Mouse (Mus musculus): ENCODE measurements around the gene Hs1bp3.

Hs1bp3 gene

DNA sequence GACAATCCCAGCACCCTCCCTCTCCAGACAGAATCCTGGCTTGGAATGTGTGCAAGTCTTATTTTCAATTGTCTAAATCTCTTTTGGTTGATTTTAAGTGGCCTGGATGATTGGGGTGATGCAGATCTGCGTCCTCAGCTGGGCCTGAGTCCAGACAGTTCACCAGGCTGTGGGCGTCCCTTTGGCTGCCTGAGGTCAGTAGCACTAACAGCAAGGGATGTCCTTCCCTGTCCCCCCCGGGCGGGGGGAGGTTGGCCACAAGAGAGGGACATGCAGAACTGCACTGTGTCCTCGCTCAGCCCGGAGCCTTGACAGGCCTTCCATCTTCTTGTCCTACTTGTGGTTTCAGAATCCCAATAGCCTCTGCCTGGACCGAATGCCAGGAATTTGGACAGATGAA is 52.1 kb downstream of the Hs1bp3 start:
- peak; percentile 9 to 12 for DNase-seq

DNA sequence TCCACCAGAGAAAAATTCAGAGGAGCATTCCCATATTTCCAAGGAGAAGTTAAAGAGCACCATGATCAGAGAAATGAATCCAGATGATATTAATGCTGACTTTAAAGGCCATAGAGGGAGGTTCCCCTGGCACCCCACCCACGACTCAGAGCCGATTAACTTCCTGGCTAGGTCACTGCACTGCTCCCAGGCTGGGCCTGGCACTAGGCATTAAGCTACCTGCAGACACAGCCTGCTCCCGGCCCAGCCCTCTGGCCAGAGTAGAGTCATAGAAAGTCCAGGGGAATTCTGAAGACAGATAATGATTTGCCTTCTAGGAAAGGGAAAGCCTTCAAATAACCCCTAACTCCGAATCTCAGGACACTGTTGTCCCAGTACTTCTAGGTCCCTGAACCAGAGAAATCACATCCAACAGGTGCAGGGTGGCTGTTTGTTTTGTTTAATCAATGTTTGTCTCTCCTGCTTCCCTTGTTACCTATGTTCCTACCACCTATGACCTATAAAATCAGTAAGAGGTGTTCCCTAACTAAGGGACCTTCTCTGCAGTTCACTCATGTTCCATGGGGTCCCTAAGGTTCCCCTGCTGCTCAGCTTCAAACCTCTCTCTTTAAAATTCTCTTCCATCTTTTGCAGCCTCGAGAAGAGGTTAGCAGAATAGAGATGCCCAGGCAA is 52.8 kb downstream of the Hs1bp3 start:
- no peak for DNase-seq

DNA sequence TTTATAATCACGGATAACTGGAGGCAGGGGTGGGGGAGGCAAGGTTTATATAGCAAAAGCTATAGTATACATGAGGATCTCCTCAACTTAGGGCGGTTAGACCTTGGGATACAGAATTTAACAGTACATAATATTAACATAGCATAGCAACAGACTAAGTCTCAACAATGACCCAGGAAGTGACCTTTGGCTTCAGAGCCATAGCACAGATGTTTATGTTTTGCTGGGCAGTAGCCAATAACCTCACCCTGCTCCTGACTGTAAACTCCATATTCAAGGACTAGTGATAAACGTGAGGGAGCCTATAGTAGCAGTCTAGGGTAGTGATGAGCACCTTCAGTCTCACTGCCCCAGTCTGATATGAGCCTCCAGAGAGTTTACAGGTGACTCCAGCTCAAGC is 53.5 kb downstream of the Hs1bp3 start:
- no peak for DNase-seq

DNA sequence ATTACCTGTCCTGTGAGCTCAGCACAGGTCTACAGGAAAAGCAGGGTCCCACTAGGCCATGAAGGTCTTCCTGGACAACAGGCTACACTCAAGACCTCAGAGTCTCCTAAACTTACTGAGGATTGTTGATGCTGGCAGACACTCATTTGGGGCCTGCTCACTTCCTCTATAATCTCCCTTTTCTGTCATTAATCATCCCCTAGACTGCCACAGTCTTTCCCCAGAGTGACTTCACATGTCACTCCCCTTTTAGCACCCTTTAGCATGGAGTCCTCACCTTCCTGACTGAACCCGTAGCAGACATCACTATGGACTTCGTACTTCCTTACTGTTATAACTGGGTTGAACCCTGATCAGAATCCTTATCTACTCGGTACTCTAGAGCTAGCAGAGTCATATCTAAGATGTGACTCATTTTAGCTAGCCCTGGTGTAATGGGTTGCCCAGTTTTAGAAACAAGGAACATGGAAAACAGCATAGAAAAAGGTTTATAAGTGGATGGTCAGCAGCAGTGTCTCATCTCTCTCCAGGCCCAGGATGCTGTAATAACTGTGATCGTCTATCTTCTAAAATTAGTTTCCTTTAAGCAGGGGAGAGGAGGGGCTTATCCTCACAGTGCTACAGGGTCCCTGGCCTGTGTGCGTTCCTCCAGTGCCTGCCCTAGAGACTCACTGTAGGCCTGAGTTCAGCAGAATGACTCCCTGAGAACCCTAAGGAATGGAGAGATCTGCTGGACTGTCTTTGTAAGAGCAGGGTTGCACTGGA is 58.7 kb downstream of the Hs1bp3 start:
- DNase-seq: no peak

DNA sequence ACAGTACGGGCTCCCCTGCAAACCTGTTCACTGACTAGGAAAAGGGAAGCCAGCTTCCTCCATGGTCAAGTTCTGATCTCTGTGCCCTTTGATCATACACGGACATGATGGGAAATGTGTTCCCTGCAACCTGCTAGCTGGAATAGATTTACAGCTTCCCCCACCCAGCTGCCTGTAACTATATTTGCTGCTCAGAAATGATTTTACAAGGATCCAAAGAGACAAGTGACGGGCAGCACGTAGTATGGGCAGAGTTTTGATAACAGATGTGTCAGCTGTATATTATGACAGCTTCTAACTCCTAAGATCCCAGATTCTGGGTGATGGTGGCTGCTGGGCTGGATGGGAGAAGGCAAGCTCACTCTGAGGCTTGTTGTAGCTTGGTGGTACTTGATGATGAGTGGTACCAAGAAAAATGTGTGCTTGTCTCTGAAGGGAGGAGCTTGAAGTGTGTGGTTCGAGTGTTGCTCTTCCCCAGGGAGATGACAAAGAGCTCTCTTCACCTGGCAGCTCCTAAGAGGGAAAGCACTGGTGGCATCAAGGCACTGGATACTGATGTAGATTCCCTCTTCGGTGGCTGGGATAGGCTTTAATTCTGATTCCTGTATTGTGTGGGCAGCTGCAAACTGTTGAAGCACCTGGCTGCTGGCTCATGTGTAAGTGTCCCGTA is 59.4 kb downstream of the Hs1bp3 start:
- DNase-seq: no peak

DNA sequence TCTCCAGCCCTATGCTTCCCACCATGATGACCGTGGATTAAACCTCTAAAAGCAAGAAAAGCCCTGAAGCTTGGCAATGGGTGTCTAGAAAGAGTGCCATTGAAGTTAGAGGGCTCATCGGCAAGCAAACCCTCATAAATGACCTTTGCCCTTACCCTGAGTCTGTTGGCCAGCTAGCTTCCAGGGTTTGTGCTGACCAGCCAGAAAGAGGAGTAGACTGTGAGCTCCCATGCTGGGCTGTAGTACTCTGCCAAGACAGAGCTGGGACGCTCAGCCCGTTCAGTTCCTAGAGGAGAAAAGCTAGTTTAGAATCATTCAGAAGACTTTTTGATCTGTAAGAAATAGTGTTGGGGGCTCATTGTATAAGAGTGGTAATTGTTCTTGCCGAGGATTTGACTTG is 60.5 kb downstream of the Hs1bp3 start:
- no peak for DNase-seq

DNA sequence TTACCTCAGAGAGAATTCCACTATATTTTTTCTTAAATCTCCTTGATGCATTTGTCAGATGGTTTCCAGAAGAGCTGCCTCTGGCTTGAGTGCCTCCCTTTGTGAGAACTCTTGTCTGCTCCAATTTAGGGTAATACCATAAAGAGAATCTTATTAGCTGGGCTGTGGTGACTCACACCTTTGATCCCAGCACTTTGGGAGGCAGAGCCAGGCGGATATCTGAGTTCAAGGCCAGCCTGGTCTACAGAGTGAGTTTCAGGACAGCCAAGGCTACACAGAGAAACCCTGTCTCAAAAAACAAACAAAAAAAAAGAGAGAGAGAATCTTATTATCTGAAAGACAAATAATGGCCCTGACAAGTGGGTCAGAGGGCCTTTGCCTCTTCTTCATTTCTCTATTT is 63.9 kb downstream of the Hs1bp3 start:
- DNase-seq: no peak

DNA sequence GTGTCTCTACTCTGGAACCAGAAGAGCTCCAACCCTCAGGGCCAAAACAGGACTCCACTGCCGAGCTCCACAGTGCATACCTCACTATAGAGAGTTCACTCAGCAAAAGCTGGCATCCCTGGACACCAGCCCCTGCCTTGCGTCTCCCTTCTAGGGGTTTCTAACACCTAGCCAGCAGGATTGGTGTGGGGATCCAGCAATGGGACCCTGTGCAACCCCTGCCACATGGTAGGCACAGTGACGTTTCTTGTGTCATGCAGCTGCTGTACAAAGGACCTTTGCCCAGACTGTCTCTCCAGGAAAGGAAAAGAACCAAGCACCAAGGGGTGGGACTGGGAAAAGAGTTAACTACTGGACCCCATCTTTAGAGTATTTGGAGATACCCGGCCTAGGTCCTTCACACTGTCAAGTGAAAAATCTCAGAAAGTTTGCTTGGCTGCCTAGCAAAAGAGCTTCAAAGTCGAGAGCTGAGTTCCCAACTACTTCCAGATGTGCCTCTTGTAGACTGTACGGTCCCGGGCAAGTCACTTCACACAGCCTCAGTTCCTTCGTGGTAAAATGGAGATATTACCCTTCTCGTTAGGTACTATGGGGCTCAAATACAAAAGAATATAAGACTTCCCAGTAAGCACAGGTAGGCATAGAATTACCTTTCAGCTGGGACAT is 64.9 kb downstream of the Hs1bp3 start:
- no peak for DNase-seq

DNA sequence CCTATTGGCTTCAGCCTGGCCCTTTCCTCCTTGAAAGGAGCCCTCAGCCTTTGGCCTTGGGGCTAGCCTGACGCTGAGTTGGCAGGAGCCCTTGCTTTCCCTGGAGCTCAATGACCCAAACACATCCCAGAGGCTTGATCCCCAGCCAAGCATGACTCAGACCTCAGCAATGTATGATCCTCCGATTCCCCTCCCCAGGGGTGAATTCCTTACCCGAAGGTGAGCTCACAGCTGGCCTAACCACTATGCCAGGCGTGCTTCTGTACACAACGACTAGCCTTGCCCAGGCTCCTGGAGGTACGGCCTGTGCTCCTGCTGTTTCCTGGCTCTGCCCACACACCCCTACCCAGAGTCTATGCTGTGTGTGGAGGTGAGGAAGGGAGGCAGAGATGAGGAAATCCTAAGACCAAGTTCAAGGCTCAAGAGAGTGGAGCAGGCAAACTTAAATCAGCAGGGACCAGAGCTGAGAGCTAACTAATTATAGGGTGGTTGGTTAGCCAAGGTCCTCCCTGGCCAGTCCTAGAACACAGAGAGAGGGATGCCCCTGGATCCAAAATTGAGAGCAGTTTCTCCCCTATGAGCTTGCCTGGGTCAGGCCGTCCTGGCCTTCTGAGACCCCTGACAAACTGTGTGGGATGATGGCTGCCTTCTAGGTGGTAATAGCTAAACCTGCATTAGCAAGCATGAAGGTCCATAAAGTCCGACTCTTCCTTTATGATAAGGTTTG is 66.7 kb downstream of the Hs1bp3 start:
- DNase-seq: no peak

DNA sequence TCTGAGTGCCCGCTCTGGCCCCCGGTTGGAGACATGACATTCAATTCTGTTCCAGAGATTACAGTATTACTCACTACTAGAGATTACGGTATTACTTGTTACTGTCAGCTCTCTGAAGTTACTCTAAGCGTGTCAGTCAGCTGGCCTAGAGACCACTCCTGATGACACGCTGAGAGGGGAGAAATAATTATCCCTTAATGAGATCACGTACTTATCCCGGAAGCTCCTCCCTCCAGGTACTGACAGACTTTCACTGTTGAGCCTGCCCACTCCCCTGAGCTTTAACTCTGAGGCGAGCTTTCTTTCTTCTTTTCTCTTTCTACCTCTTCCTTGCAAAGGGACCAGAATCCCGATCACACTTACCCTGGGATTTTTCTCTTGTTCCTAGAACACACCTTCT is 67.7 kb downstream of the Hs1bp3 start:
- DNase-seq: no peak

DNA sequence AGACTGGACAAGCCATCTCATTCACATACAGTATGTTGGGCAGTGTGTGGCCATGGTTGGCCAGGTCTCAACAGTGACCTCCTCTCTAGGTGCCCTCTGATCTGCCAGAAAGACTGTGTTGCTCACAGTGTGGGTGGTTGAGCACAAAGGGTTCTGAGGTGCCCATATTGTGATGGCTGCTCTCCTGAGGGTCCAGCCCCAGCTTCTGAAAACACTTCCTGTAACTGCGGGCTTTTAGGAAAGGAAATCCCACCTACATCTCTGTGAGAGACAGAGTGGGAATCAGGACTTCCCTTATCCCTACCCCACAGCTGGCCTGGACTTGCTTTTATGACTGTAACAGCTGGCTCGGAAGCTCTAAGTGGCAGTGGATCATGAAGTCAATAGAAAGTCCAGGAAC is 68.7 kb downstream of the Hs1bp3 start:
- DNase-seq: no peak

DNA sequence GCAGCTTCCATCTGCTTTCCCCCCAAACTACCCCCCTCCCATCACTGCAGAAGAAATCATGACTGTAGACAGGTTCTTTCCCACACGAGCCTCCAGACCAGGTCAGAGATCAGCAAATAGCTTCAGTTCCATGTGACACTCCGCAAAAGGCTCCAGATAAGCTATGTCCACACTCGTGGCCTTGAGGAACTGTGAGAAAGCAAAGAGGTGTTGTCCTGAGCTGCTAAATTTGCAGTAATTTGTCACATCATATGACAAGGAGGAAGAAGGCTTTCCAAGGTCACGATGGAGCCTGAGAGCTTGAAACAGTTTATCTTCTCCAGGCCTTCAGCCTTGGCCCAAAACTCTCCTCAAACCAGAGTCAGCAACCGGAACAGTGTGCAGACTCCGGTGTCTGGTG is 70.6 kb downstream of the Hs1bp3 start:
- DNase-seq: no peak

DNA sequence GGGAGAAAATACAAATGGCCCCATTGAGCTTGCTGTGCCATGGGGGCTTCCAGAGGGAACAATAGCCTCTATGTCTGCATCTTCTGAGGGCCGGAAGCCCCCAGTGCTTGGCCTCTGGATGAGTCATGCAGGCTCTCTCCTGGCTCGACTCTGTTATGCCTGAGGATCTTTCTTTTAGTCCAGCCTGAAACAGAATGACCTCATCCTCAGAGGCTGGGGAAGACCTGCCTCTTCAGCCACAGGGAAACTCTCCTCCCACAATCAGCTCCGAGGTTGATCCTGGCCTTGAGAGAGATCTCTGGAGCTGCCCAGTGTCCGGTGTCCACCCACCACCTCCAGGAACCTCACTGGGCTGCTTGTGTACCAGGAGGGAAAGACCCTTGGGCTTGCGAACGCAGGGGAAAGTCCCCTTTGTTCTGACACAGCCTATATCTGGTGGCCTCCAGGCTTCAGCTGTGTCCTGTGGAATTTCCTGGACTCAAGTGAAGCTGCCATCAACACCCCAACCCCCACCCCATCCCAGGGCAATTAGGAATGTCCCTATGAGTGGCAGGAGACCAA is 73.3 kb downstream of the Hs1bp3 start:
- no peak for DNase-seq

DNA sequence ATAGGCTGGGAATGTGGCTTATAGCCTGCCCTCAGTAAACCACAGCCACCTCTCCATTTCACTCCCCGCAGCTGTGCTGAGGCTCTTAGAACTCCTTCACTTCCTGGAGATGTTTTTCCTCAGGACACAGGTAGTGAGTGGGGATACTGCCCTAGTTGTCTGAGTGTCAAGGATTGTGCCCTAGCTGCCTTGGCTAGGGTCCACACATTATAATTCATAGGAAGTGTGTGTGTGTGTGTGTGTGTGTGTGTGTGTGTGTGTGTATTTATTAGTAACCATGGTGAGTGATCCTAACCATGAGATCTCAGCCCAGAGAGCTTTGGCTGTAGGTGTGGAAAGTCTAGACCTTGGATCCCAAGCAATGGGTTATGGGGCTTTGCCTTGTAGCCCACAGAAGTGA is 74.0 kb downstream of the Hs1bp3 start:
- no peak for DNase-seq

DNA sequence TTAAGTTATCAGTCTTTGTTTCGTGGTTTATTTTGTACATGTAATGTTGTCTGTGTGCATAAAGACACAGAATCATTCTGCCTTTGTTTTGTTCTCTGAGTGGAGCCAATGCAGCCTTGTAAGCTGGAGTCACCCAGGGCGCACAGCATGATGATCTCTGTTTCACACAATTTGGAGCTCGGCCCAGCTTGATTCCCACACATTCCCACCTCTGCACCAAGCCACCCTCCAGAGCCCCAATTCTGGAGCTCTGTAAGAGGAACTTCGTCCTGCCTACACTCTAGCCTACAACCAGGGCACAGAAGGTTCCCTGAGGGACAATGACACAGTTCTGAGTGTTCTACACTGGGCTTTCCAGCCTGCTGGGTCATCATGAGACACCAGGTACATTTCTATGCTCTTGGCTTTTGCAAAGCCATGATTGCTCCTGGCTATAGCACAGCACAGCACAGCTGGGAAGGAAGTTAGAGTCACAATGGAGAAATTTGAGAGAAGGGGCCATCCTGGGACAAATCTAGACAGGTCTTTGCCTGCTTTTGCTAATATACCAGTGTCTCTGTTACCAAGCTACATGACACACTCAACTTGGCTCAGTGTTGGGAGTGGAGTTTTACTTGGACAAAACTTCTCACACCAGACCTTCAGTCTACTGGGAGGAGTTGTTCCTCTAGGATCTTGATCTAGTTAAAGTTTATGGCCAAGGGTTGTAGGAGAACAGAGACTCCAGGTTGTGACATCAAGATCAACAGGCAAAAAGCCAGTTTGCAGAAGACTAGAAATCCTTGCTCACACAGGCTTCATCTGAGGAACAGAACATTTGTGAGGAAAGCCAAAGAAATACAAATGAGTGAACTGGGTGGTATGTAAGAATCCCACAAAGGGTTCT is 75.5 kb downstream of the Hs1bp3 start:
- DNase-seq: no peak

DNA sequence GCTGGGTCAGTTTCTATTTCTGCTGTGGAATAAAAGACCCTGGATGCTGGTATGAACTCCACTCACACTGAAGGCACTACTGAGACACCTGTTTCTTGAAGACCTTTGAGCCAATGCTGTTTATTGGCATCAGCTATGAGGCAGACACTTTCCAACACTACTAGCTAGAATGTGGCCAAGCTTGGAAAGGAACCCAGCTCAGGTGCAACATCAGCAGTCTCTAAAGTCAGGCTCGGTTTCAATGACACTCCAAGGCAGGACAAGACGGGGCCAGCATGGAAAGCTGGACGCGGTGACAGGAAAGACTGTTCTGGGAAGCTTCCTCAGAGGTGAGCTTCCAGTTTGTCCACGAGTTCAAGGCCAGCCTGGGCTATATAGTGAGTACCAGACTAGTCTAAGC is 80.0 kb downstream of the Hs1bp3 start:
- DNase-seq: no peak
